Mouse (Mus musculus): ENCODE data around the gene Rnf157. TPM values are rescaled to one million over a fixed set of nuclear protein-coding genes. Genes with fewer than 3 reads are reported as not detected.
"Not testable (repeated sequence)": the region's sequence is repeated elsewhere in the genome, so short reads cannot be mapped to it uniquely, and the experiment has no call there.

Rnf157 gene
- polyA plus RNA-seq, 1 experiment from 2014 or later = 18.3 TPM

- Histone ChIP-seq H3K4me1 (peaks cover 2% of the 10 kb centered on the region), H3K27ac (no peak overlapping the region), H3K36me3 (0 out of 2 replicates have a peak, but pooled peaks cover under 1% of the 10 kb centered on the region), H3K27me3 (ENCODE audit: low read depth, poor library complexity, severe bottlenecking) (no peaks in the 10 kb centered on the region), H3K9me3 (replicated peaks) (no peaks in the 10 kb centered on the region), H3K4me3 (no peak overlapping the region)
- WGBS = 77% methylated on average over 7 of the region's 7 CpGs
- no peak for DNase-seq (ENCODE audit: low spot score)
These were observed 35.7 kb downstream of the Rnf157 start for GRCm38 (mm10) chr11:116376945-116377661.

DNA sequence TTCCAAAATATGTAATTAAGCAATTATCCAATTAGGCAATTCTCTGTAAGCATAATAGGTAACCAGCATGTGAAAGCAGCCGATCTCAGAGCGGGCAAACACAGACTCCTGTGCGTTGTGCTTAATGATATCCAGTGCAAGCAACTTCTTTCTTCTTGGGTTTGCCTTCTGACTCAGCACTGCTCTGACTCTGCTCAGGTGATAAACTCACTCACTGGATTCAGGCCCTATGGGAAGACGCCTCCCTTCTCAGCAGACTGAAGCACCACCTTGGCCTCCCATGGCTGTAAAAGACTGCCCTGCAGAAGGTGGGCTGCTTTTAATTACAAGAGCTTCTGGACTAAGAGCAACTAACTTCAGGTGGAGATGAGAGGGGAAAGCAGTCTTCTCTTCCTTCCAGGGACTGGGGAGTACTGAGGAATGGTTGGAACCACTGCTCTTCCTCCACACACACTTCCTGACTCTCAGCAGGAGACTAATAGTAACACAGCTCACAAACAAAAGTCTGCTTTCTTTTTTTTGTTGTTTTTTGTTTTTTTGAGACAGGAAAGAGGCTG lies 40.9 kb downstream of the Rnf157 start:
- Histone ChIP-seq H3K27ac (no peak overlapping the region), H3K9me3 (replicated peaks) (no peaks in the 10 kb centered on the region), H3K4me3 (no peak overlapping the region), H3K4me1 (peaks cover 13% of the 10 kb centered on the region), H3K36me3 (no peaks in the 10 kb centered on the region), H3K27me3 (ENCODE audit: low read depth, poor library complexity, severe bottlenecking) (no peaks in the 10 kb centered on the region)
- 81% methylated on average over 4 of the region's 4 CpGs for WGBS
- DNase-seq (ENCODE audit: low spot score) = no peak

- peaks cover 24% of the 10 kb centered on the region for H3K4me1 ChIP-seq
- DNase-seq (ENCODE audit: low spot score) = no peak
- H3K27me3 ChIP-seq (ENCODE audit: low read depth, poor library complexity, severe bottlenecking) = no peaks in the 10 kb centered on the region
- H3K4me3 ChIP-seq = no peak overlapping the region
- H3K36me3 ChIP-seq = no peaks in the 10 kb centered on the region
- no peak overlapping the region for H3K27ac ChIP-seq
- 66% methylated on average over 5 of the region's 5 CpGs for WGBS
- H3K9me3 ChIP-seq (replicated peaks) = no peaks in the 10 kb centered on the region
These were observed 43.2 kb downstream of the Rnf157 start for GRCm38 (mm10) chr11:116369633-116370032.

GRCm38 (mm10) chr11:116369051-116369450 lies 43.8 kb downstream of the Rnf157 start:
- Histone ChIP-seq H3K4me3 (no peak overlapping the region), H3K36me3 (no peaks in the 10 kb centered on the region), H3K27me3 (ENCODE audit: low read depth, poor library complexity, severe bottlenecking) (no peaks in the 10 kb centered on the region), H3K4me1 (peaks cover 24% of the 10 kb centered on the region), H3K9me3 (replicated peaks) (no peaks in the 10 kb centered on the region), H3K27ac (no peak overlapping the region)
- 95% methylated on average over 14 of the region's 14 CpGs for WGBS
- DNase-seq (ENCODE audit: low spot score) = no peak

- DNase-seq (ENCODE audit: low spot score) = peak; percentile 81
- Histone ChIP-seq H3K27me3 (ENCODE audit: low read depth, poor library complexity, severe bottlenecking) (no peaks in the 10 kb centered on the region), H3K36me3 (no peaks in the 10 kb centered on the region), H3K4me3 (no peak overlapping the region), H3K27ac (no peak overlapping the region), H3K4me1 (peaks cover 24% of the 10 kb centered on the region), H3K9me3 (replicated peaks) (no peaks in the 10 kb centered on the region)
- 20% methylated on average over 9 of the region's 9 CpGs for WGBS
These were observed 44.7 kb downstream of the Rnf157 start for GRCm38 (mm10) chr11:116368116-116368515.

DNA sequence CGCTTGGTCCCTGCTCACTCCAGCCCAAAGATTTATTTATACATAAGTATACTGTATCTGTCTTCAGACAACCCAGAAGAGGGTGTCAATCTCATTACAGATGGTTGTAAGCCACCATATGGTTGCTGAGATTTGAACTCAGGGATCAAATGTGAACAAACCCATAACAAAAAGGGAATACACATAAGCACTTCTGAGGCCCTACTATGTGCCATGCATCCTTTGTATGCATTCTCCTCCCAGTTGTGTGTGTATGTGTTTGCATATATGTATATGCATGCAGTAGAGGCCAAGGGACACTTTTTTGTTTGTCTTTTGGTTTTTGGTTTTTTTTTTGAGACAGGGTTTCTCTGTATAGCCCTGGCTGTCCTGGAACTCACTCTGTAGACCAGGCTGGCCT lies 46.2 kb downstream of the Rnf157 start:
- 82% methylated on average over 1 of the region's 1 CpGs for WGBS
- no peak overlapping the region for H3K4me3 ChIP-seq
- H3K9me3 ChIP-seq (replicated peaks) = no peaks in the 10 kb centered on the region
- H3K27me3 ChIP-seq (ENCODE audit: low read depth, poor library complexity, severe bottlenecking) = no peaks in the 10 kb centered on the region
- peaks cover 18% of the 10 kb centered on the region for H3K4me1 ChIP-seq
- no peak overlapping the region for H3K27ac ChIP-seq
- H3K36me3 ChIP-seq = no peaks in the 10 kb centered on the region
- DNase-seq (ENCODE audit: low spot score) = no peak

- H3K27ac ChIP-seq = no peak overlapping the region
- H3K27me3 ChIP-seq (ENCODE audit: low read depth, poor library complexity, severe bottlenecking) = no peaks in the 10 kb centered on the region
- peaks cover 14% of the 10 kb centered on the region for H3K4me1 ChIP-seq
- no peaks in the 10 kb centered on the region for H3K9me3 ChIP-seq (replicated peaks)
- H3K36me3 ChIP-seq = no peaks in the 10 kb centered on the region
- WGBS = 88% methylated on average over 2 of the region's 2 CpGs
- no peak overlapping the region for H3K4me3 ChIP-seq
- no peak for DNase-seq (ENCODE audit: low spot score)
These were observed 46.7 kb downstream of the Rnf157 start for GRCm38 (mm10) chr11:116366124-116366523.

DNA sequence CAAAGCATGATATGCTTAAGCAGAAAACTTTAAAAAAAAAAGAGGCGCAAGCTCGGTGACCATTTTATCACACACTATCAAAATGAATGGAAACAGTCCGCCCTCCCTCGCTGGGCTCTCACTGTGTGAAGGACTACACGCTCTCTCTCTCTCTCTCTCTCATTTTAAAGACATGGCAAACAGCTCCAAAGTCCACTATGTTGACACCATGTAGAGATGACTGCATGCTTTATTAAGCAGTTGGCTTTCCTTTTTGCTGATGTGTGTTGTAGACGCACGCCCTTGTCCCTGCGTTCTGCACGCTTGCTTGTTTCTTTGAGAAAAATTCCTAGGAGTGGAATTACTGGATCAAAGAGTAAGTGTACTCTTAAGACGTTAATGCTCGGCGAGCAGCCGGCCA lies 47.4 kb downstream of the Rnf157 start:
- Histone ChIP-seq H3K9me3 (replicated peaks) (no peaks in the 10 kb centered on the region), H3K27me3 (ENCODE audit: low read depth, poor library complexity, severe bottlenecking) (no peaks in the 10 kb centered on the region), H3K4me1 (peaks cover 14% of the 10 kb centered on the region), H3K27ac (no peak overlapping the region), H3K36me3 (peaks cover 3% of the 10 kb centered on the region; the same call in 1 of the 2 replicates), H3K4me3 (no peak overlapping the region)
- DNase-seq (ENCODE audit: low spot score) = no peak
- WGBS = 75% methylated on average over 13 of the region's 13 CpGs

DNA sequence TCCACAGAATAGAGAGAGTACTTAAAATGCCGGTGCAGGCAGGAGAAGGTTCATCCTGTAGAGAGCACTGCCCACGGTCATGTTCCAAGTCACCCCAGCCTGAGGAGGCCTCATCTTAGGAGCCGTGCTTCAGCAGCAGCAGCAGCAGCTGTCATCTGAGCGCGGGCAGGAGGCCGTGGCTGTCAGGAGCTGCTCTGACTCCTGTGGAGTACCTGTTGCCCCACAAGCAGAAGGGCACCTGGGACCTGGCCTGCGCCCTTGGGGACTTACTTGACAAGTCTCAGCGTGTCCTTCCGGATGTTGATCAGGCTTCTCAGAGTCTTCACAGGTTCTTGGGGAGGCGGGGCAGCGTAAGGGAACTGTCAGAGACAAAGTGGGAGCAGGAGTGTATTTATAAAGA lies 50.8 kb downstream of the Rnf157 start:
- Histone ChIP-seq H3K9me3 (replicated peaks) (no peaks in the 10 kb centered on the region), H3K36me3 (peaks cover 15% of the 10 kb centered on the region), H3K27me3 (ENCODE audit: low read depth, poor library complexity, severe bottlenecking) (no peaks in the 10 kb centered on the region), H3K27ac (no peak overlapping the region), H3K4me1 (peaks cover 13% of the 10 kb centered on the region), H3K4me3 (no peak overlapping the region)
- DNase-seq (ENCODE audit: low spot score) = no peak
- WGBS = 56% methylated on average over 11 of the region's 11 CpGs

GRCm38 (mm10) chr11:116360915-116361314 lies 51.9 kb downstream of the Rnf157 start:
- DNase-seq (ENCODE audit: low spot score); H3K27me3 ChIP-seq (ENCODE audit: low read depth, poor library complexity, severe bottlenecking); H3K9me3 ChIP-seq (replicated peaks); H3K4me3 ChIP-seq; H3K27ac ChIP-seq: not testable (repeated sequence)
- peaks cover 13% of the 10 kb centered on the region for H3K4me1 ChIP-seq
- H3K36me3 ChIP-seq = peaks cover 15% of the 10 kb centered on the region
- 98% methylated on average over 5 of the region's 5 CpGs for WGBS

DNA sequence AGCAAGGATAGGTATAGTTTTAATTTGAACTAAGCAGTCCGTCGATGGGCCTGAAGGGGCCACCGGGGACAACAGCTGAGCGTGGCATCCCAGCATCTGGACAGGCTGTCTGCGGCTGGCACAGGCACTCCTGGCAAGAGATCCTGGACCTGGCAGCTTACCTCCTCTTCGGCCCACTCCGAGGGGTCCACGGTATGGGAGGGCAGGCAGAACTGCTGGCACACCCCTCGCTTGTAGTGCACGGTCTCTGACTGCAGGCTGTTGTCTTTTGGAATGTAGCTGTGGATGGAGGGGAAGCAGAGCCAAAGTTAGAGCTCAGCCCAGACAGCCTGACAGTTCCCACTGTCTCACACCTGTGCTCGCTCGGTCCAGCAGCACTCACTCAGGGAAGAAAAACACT lies 53.2 kb downstream of the Rnf157 start:
- no peaks in the 10 kb centered on the region for H3K27me3 ChIP-seq (ENCODE audit: low read depth, poor library complexity, severe bottlenecking)
- H3K4me3 ChIP-seq = no peak overlapping the region
- H3K9me3 ChIP-seq (replicated peaks) = no peaks in the 10 kb centered on the region
- no peak overlapping the region for H3K27ac ChIP-seq
- peaks cover 3% of the 10 kb centered on the region; the same call in 1 of the 2 replicates for H3K4me1 ChIP-seq
- WGBS = 89% methylated on average over 12 of the region's 12 CpGs
- peaks cover 25% of the 10 kb centered on the region for H3K36me3 ChIP-seq
- no peak for DNase-seq (ENCODE audit: low spot score)

DNA sequence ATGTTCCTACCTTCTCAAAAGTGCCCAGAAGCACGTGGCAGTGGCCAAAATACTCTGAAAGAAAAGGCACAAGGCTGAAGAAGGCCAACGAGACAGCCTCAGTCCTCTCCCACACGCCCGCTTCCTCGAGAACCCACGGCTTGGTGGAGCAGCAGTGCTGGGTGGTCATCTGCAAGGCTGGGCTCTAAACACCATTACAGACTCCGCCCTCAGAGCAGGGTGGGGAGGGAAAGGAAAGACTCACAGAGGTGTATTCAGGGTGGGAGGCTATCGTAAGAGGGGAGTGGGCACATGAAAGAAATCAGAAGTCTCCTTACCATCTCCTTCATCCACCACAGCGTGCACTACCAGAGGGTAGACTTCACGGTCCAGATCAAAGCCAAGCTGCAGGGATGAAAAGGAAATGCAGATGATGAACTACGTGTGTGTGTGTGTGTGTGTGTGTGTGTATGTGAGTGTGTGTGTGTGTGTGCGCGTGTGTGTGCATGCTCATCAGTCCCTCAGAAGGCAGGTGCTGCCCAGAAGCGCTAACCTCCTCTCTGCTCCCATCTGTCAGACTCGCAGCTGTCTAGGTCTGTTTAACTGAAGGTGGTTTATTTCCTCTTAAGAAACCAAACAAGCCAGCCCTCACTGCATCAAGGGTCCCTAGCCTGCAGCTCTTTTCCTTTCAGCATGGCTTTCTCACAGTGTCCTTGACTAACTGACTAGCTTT lies 53.8 kb downstream of the Rnf157 start:
- H3K27me3 ChIP-seq (ENCODE audit: low read depth, poor library complexity, severe bottlenecking) = no peaks in the 10 kb centered on the region
- no peak for DNase-seq (ENCODE audit: low spot score)
- 71% methylated on average over 15 of the region's 15 CpGs for WGBS
- no peaks in the 10 kb centered on the region for H3K9me3 ChIP-seq (replicated peaks)
- H3K27ac ChIP-seq = no peak overlapping the region
- peaks cover 3% of the 10 kb centered on the region; the same call in 1 of the 2 replicates for H3K4me1 ChIP-seq
- H3K36me3 ChIP-seq = peaks cover 31% of the 10 kb centered on the region
- no peak overlapping the region for H3K4me3 ChIP-seq

GRCm38 (mm10) chr11:116354521-116354920 lies 58.3 kb downstream of the Rnf157 start:
- no peak overlapping the region for H3K4me3 ChIP-seq
- no peak for DNase-seq (ENCODE audit: low spot score)
- WGBS = 29% methylated on average over 17 of the region's 17 CpGs
- no peak overlapping the region for H3K27ac ChIP-seq
- peaks cover 32% of the 10 kb centered on the region for H3K36me3 ChIP-seq
- peaks cover under 1% of the 10 kb centered on the region; the same call in 1 of the 2 replicates for H3K4me1 ChIP-seq
- no peaks in the 10 kb centered on the region for H3K9me3 ChIP-seq (replicated peaks)
- no peaks in the 10 kb centered on the region for H3K27me3 ChIP-seq (ENCODE audit: low read depth, poor library complexity, severe bottlenecking)
